Mouse (Mus musculus) erythroblast, embryonic 14.5 days (primary cell): ENCODE results near the gene Fhl3. TPM values are rescaled to one million over a fixed set of nuclear protein-coding genes. Genes with fewer than 3 reads are reported as not detected.
A peak's percentile ranks its signal among the peaks of the same experiment; 100 is the strongest.

Source experiments
- H3K27me3 ChIP-seq: 2 replicates; pipeline ENCODE4 v1.6.1; 2012; ENCODE audit warnings: inconsistent platforms; ENCODE audit not compliant: control insufficient read depth
- H3K36me3 ChIP-seq: 2 replicates; pipeline ENCODE4 v1.6.1; 2012; ENCODE audit warnings: mild to moderate bottlenecking, inconsistent platforms; ENCODE audit not compliant: control insufficient read depth
- H3K4me1 ChIP-seq: 2 replicates; pipeline ENCODE4 v1.6.1; 2012; ENCODE audit warnings: inconsistent platforms; ENCODE audit not compliant: control insufficient read depth
- H3K4me3 ChIP-seq: replicated peaks from 2 replicates; pipeline ENCODE3; 2012; ENCODE audit warnings: moderate library complexity, mild to moderate bottlenecking, inconsistent platforms
- H3K9me3 ChIP-seq: 2 replicates; pipeline ENCODE4 v1.6.1; 2012; ENCODE audit warnings: low read length, inconsistent platforms, mixed read lengths; ENCODE audit not compliant: control insufficient read depth
- GATA1 ChIP-seq: IDR thresholded peaks from 2 replicates; pipeline ENCODE4 v1.6.1; 2012; ENCODE audit warnings: low read length, inconsistent platforms, mixed read lengths
- TAL1 ChIP-seq: IDR thresholded peaks from 3 replicates; pipeline ENCODE4 v1.6.1; 2012; ENCODE audit warnings: low read length, inconsistent platforms, mixed read lengths
- polyA plus RNA-seq: library from polyadenylated mRNA; stranded (reverse); fragments of >175 nt; gene quantifications from 2 replicates; pipeline ENCODE4 v1.2.3, GENCODE M21; 2012

Gene Fhl3
- polyA plus RNA-seq, 1 experiment: 0.05 TPM

GRCm38 (mm10) chr4:124675037-124675436 is 25.5 kb upstream of the Fhl3 start:
- no peak overlapping the region for H3K4me3 ChIP-seq
- TF ChIP-seq TAL1 (no peak), GATA1 (no peak)
- H3K27me3 ChIP-seq: peaks cover 45% of the 10 kb centered on the region
- no peaks in the 10 kb centered on the region; the same call in 1 of the 2 replicates for H3K4me1 ChIP-seq
- no peaks in the 10 kb centered on the region for H3K9me3 ChIP-seq
- peaks cover 33% of the 10 kb centered on the region for H3K36me3 ChIP-seq

GRCm38 (mm10) chr4:124675958-124676357 is 24.5 kb upstream of the Fhl3 start:
- Histone ChIP-seq H3K4me1 (no peaks in the 10 kb centered on the region; the same call in 1 of the 2 replicates), H3K9me3 (no peaks in the 10 kb centered on the region), H3K4me3 (no peak overlapping the region), H3K27me3 (peaks cover 36% of the 10 kb centered on the region), H3K36me3 (peaks cover 42% of the 10 kb centered on the region)
- TF ChIP-seq GATA1: no peak
- TF ChIP-seq TAL1: no peak

GRCm38 (mm10) chr4:124682270-124682669 is 18.2 kb upstream of the Fhl3 start:
- Histone ChIP-seq H3K4me3 (no peak overlapping the region), H3K9me3 (no peaks in the 10 kb centered on the region), H3K36me3 (peaks cover 88% of the 10 kb centered on the region), H3K27me3 (no peaks in the 10 kb centered on the region), H3K4me1 (peaks cover 4% of the 10 kb centered on the region)
- TF ChIP-seq TAL1 (no peak), GATA1 (no peak)

GRCm38 (mm10) chr4:124683474-124683873 is 17.0 kb upstream of the Fhl3 start:
- Histone ChIP-seq H3K4me1 (peaks cover 4% of the 10 kb centered on the region), H3K9me3 (no peaks in the 10 kb centered on the region), H3K4me3 (no peak overlapping the region), H3K27me3 (no peaks in the 10 kb centered on the region), H3K36me3 (peaks cover 86% of the 10 kb centered on the region)
- TF ChIP-seq GATA1 (no peak), TAL1 (no peak)

GRCm38 (mm10) chr4:124685004-124685403 is 15.5 kb upstream of the Fhl3 start:
- Histone ChIP-seq H3K4me1 (peaks cover 4% of the 10 kb centered on the region), H3K27me3 (no peaks in the 10 kb centered on the region), H3K36me3 (peaks cover 76% of the 10 kb centered on the region), H3K9me3 (no peaks in the 10 kb centered on the region), H3K4me3 (no peak overlapping the region)
- TF ChIP-seq TAL1: no peak
- no peak for TF ChIP-seq GATA1

- Histone ChIP-seq H3K27me3 (no peaks in the 10 kb centered on the region), H3K36me3 (peaks cover 72% of the 10 kb centered on the region), H3K4me1 (peaks cover 4% of the 10 kb centered on the region), H3K4me3 (no peak overlapping the region), H3K9me3 (no peaks in the 10 kb centered on the region)
- TF ChIP-seq GATA1 (no peak), TAL1 (no peak)
Observed at GRCm38 (mm10) chr4:124685453-124685852, 15.0 kb upstream of the Fhl3 start.

GRCm38 (mm10) chr4:124685897-124686402 is 14.6 kb upstream of the Fhl3 start:
- Histone ChIP-seq H3K4me1 (peaks cover 9% of the 10 kb centered on the region), H3K27me3 (no peaks in the 10 kb centered on the region), H3K9me3 (no peaks in the 10 kb centered on the region), H3K4me3 (no peak overlapping the region), H3K36me3 (peaks cover 71% of the 10 kb centered on the region)
- TF ChIP-seq GATA1 (no peak), TAL1 (no peak)

- Histone ChIP-seq H3K4me1 (peaks cover 54% of the 10 kb centered on the region), H3K4me3 (no peak overlapping the region), H3K27me3 (peaks cover 7% of the 10 kb centered on the region), H3K36me3 (peaks cover 23% of the 10 kb centered on the region), H3K9me3 (no peaks in the 10 kb centered on the region)
- TF ChIP-seq TAL1 (no peak), GATA1 (no peak)
Observed at GRCm38 (mm10) chr4:124691455-124691854, 9.0 kb upstream of the Fhl3 start.

GRCm38 (mm10) chr4:124692416-124692861 is 8.1 kb upstream of the Fhl3 start:
- H3K4me1 ChIP-seq: peaks cover 51% of the 10 kb centered on the region
- H3K27me3 ChIP-seq: peaks cover 7% of the 10 kb centered on the region
- peak overlapping the region; percentile 97 for H3K4me3 ChIP-seq
- no peaks in the 10 kb centered on the region for H3K9me3 ChIP-seq
- H3K36me3 ChIP-seq: peaks cover 14% of the 10 kb centered on the region
- TF ChIP-seq TAL1 (no peak), GATA1 (no peak)
